Mouse (Mus musculus): ENCODE measurements around the gene Adm2. TPM values are rescaled to one million over a fixed set of nuclear protein-coding genes. Genes with fewer than 3 reads are reported as not detected.

Adm2 gene
- polyA plus RNA-seq, 1 experiment from 2014 or later, result not detected

DNA sequence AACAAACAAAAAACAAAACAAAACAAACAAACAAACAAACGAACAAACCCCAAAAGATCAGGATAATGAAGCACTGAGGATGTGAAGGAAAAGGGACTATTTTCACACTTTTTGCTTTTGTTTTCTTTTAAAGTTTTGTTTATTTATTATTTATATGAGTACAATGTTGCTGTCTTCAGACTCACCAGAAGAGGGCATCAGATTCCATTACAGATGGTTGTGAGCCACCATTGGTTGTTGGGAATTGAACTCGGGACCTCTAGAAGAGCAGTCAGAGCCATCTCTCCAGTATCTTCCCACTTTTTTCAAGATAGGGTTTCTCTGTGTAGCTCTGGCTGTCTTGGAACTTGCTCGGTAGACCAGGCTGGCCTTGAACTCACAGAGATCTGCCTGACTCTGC lies 20.8 kb downstream of the Adm2 start:
- no peaks in the 10 kb centered on the region for H3K36me3 ChIP-seq
- H3K4me3 ChIP-seq, result no peak overlapping the region
- H3K27ac ChIP-seq, result no peak overlapping the region
- 89% methylated on average over 3 of the region's 3 CpGs for WGBS
- H3K9me3 ChIP-seq (replicated peaks), result no peaks in the 10 kb centered on the region
- no peak overlapping the region for H3K9ac ChIP-seq
- no peak for ATAC-seq (ENCODE audit: low FRiP score)
- no peak overlapping the region for H3K4me2 ChIP-seq (replicated peaks)
- H3K27me3 ChIP-seq, result no peaks in the 10 kb centered on the region
- H3K4me1 ChIP-seq, result no peaks in the 10 kb centered on the region

DNA sequence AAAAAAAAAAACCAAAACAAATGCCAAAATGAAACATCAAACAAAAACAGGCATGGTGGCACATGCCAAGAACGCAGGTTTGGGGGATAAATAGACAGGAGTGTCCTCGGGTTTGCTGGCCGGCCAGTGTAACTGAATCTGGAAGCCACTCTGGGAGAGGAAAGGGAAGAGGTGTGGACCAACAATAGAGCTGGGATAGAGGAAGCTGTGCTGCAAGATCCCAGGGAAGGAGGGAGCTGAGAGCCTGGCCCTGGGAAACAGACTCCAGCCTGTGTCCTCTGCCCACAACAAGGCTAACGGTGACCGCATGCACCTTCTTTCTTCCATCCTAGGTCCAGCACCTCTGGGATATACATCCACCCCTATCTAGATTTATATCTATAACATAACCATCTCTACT lies 27.9 kb downstream of the Adm2 start:
- H3K27me3 ChIP-seq, result no peaks in the 10 kb centered on the region
- H3K9ac ChIP-seq, result no peak overlapping the region
- no peaks in the 10 kb centered on the region for H3K9me3 ChIP-seq (replicated peaks)
- no peak for ATAC-seq (ENCODE audit: low FRiP score)
- H3K27ac ChIP-seq, result no peak overlapping the region
- 84% methylated on average over 5 of the region's 5 CpGs for WGBS
- no peak overlapping the region for H3K4me2 ChIP-seq (replicated peaks)
- peaks cover 36% of the 10 kb centered on the region for H3K36me3 ChIP-seq
- no peak overlapping the region for H3K4me3 ChIP-seq
- peaks cover 14% of the 10 kb centered on the region for H3K4me1 ChIP-seq

DNA sequence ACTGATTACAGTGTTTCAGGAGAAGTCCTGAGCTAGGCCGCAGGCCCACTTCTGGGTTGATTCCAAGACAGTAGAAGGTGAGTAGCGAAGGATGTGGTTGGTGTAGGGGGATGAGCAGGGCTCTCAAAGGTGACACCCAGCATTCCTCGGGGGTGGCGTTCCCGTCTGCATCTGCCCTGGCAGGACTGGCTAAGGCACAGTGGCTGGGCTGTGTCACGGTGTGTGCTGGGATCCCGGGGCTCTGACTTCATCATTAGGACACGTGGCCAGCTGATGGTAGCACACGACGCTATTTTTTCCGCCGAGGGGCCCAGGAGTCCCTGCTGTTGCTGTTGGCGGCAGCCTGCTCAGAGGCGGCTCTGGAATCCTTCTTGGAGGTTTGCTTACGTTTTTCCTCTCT lies 28.8 kb downstream of the Adm2 start:
- 88% methylated on average over 15 of the region's 15 CpGs for WGBS
- Histone ChIP-seq H3K4me3 (no peak overlapping the region), H3K9me3 (replicated peaks) (no peaks in the 10 kb centered on the region), H3K27ac (no peak overlapping the region), H3K27me3 (no peaks in the 10 kb centered on the region), H3K4me1 (peaks cover 16% of the 10 kb centered on the region), H3K4me2 (replicated peaks) (no peak overlapping the region), H3K9ac (no peak overlapping the region), H3K36me3 (peaks cover 36% of the 10 kb centered on the region)
- no peak for ATAC-seq (ENCODE audit: low FRiP score)

DNA sequence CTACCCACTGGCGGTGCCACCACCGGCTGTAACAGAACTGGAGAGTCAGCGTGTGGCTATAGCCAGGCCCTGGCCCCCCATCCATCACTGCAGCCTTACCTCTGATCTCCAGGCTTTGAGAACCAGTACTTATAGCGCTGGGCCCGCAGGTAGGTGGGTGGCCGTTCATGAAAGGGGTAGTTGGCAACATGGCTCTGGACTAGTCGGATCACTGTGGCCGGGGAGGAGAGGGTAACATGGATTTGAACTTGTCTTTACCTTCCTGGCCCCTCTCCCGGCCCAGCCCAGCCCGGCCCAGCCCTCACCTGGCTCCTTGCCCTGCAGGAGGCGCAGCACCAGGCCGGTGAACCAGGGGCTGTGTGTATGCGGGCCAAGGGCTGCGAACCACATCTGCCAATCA lies 29.5 kb downstream of the Adm2 start:
- Histone ChIP-seq H3K9me3 (replicated peaks) (no peaks in the 10 kb centered on the region), H3K4me3 (no peak overlapping the region), H3K9ac (no peak overlapping the region), H3K36me3 (peaks cover 36% of the 10 kb centered on the region), H3K4me1 (peaks cover 23% of the 10 kb centered on the region), H3K4me2 (replicated peaks) (no peak overlapping the region), H3K27ac (no peak overlapping the region), H3K27me3 (no peaks in the 10 kb centered on the region)
- WGBS, result 96% methylated on average over 14 of the region's 14 CpGs
- no peak for ATAC-seq (ENCODE audit: low FRiP score)

DNA sequence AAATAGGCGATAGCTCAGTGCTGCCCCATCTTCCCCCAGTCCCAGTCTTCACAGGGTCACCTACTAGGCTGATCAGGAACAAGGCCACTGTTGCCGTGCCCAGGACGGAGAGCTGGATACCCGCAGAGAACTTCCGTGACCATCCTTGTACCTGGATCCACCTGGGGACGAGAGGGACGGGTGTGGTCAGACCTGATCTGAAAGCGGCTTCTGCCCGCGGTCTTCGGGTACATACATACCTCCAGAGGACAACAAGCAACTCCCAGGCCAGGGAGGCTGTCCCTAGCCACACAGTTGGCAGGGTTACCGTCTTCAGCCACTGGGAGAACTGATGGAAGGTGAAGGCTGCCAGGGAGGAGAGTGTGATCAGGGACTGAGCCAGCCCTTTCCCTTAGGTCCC lies 30.3 kb downstream of the Adm2 start:
- WGBS, result 97% methylated on average over 12 of the region's 12 CpGs
- no peak overlapping the region for H3K4me3 ChIP-seq
- no peak overlapping the region for H3K4me2 ChIP-seq (replicated peaks)
- H3K27ac ChIP-seq, result no peak overlapping the region
- no peaks in the 10 kb centered on the region for H3K27me3 ChIP-seq
- no peaks in the 10 kb centered on the region for H3K9me3 ChIP-seq (replicated peaks)
- peaks cover 36% of the 10 kb centered on the region for H3K36me3 ChIP-seq
- peaks cover 27% of the 10 kb centered on the region for H3K4me1 ChIP-seq
- no peak for ATAC-seq (ENCODE audit: low FRiP score)
- H3K9ac ChIP-seq, result no peak overlapping the region

DNA sequence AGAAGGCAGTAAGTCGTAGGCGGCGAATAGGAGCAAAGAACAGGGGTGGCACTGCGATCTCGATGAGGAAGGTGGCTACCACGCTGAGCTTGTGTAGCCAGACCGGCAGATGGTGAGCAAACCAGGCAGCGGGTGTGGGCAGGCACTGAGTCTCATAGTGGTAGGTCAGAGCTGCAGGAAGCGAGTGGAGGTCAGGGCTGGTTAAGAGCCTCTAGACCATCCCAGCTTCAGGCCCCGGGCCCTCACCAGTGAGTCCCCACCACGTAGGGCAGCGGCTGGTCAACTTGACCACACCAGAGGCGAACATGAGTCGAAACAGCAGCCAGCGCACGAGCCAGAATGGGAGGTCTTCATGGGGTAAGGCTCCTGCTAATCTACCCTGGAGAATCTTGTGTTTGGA lies 31.3 kb downstream of the Adm2 start:
- H3K4me2 ChIP-seq (replicated peaks), result peak overlapping the region; percentile 69
- H3K9ac ChIP-seq, result peak overlapping the region; percentile 80; the same call in 1 of the 2 replicates
- peaks cover 31% of the 10 kb centered on the region for H3K4me1 ChIP-seq
- no peak for ATAC-seq (ENCODE audit: low FRiP score)
- H3K36me3 ChIP-seq, result peaks cover 36% of the 10 kb centered on the region
- no peaks in the 10 kb centered on the region for H3K27me3 ChIP-seq
- H3K27ac ChIP-seq, result no peak overlapping the region
- WGBS, result 94% methylated on average over 16 of the region's 16 CpGs
- 0 out of 2 replicates have a peak overlapping the region, but pooled peaks have one; percentile 79 for H3K4me3 ChIP-seq
- H3K9me3 ChIP-seq (replicated peaks), result no peaks in the 10 kb centered on the region

DNA sequence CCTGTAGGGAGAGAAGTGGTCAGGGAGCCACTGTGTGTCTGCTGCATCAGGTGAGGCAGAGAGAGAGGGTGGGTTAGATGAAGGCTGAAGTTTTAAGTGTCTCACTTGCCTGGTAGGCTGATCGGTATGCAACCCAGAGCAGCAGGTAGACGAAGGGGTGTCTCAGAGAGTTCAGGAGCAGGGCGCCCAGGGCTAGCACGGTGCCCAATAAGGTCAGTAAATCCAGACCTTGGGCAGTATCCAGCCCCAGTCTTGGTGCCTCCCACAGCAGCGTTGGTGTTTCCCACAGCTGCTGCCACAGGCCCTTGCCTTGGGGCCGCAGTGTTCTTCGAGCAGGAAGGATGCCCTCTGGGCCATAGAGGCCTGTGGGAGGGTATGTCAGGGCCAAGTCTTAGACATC lies 31.9 kb downstream of the Adm2 start:
- 81% methylated on average over 7 of the region's 7 CpGs for WGBS
- Histone ChIP-seq H3K9ac (peak overlapping the region; percentile 80), H3K4me1 (peaks cover 31% of the 10 kb centered on the region), H3K27ac (no peak overlapping the region), H3K27me3 (no peaks in the 10 kb centered on the region), H3K9me3 (replicated peaks) (no peaks in the 10 kb centered on the region), H3K4me2 (replicated peaks) (peak overlapping the region; percentile 69), H3K36me3 (peaks cover 36% of the 10 kb centered on the region), H3K4me3 (peak overlapping the region; percentile 79)
- ATAC-seq (ENCODE audit: low FRiP score), result no peak

DNA sequence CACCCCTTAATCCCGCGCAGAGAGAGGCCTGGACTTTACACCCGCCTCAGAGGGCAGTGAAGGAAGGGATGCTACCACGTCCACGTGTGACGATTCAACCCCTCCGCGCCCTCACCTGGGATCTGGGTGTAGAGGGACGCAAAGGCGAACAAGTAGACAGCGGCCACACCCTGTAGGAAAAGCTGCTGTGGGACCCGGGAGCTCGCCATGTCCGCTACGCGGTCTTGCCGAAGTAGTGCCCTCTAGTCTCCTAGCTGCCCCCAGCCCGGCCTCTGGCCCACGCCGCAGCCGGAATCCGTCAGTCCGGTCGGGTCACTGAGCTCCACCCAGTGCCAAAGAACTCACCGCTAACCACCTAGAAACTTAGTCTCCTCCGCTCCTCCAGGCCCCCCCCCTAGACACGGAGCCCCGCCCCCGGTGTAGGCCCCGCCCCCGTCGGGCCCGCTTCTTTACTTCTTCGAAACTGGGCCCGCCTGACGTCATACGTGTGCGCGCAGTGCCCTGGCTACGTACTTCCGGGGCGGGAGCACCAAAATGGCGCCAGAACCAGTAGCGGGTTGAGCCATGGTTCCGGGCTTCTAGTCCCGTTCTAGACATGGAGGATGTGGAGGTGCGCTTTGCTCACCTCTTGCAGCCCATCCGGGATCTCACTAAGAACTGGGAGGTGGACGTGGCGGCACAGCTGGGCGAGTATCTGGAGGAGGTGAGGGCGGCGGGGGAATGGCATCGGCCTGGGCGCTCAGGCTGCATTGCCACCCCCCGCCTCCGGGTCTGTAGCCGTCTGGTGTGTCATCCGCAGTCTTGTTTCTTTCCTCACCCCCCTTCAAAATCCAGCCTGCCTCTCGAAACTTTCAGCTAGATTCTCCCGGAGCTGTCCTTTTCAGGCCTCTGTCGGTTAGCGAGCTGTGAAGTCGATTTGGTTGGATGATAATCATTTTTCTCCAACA lies 33.0 kb downstream of the Adm2 start, which contains the start of the genes Lmf2 and Ncaph2:
Lmf2 (minus strand) TSS at position 419 of the 947 bp plus-strand sequence.
Ncaph2 (plus strand) TSS at position 479 of the 947 bp plus-strand sequence.
- H3K4me1 ChIP-seq, result peaks cover 31% of the 10 kb centered on the region
- peaks cover 39% of the 10 kb centered on the region for H3K36me3 ChIP-seq
- H3K9me3 ChIP-seq (replicated peaks), result no peaks in the 10 kb centered on the region
- peak within 1 kb of the TSS; percentile 69 for H3K4me2 ChIP-seq (replicated peaks)
- H3K4me3 ChIP-seq, result peak within 1 kb of the TSS; percentile 79
- peak within 1 kb of the TSS; percentile 80 for H3K9ac ChIP-seq
- H3K27me3 ChIP-seq, result no peaks in the 10 kb centered on the region
- peak; percentile 90 for ATAC-seq (ENCODE audit: low FRiP score)
- under 1% methylated on average over 64 of the region's 64 CpGs for WGBS
- peak within 1 kb of the TSS; percentile 82 for H3K27ac ChIP-seq

DNA sequence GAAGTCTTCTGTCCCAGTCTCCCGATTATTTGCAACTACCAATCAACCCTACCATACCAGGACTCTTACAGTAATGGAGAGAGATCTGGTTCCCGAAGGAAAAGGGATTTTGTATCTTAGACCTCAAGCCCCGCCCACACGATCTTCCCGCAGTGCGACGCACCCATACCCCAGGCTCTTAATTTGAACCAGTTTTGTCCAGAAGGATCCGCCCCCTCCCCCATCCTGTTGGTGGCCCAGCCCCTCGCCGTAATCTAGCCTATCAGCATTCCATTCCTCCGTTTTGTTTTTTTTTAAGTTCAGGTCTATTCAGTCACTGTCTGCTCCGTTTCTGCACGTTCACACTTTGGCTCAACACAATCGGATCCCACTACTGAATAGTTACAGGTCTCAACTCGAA lies 33.9 kb downstream of the Adm2 start:
- WGBS, result under 1% methylated on average over 15 of the region's 15 CpGs
- Histone ChIP-seq H3K9ac (peak overlapping the region; percentile 80), H3K36me3 (peaks cover 39% of the 10 kb centered on the region)

DNA sequence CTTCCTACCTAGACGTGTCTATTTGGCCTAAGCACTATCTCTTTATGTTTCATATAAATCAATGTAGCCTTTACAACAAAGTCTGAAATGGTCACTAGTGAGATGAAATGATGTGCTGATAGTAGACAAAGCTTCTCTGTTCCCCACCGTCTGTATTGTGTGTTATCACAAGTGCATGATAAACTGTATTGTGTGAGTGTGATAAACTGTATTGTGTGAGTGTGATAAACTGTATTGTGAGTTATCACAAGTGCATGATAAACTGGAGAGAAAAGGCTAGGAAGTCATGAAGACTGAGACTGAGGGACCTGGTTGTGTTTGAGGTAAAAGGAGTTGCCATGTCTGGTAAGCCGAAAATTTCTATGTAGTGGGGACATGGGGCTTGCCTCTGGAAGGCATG lies 36.3 kb downstream of the Adm2 start:
- H3K36me3 ChIP-seq, result peaks cover 36% of the 10 kb centered on the region
- H3K4me3 ChIP-seq, result no peak overlapping the region
- ATAC-seq (ENCODE audit: low FRiP score), result no peak
- H3K9ac ChIP-seq, result no peak overlapping the region
- 88% methylated on average over 3 of the region's 3 CpGs for WGBS
- no peaks in the 10 kb centered on the region for H3K27me3 ChIP-seq
- no peak overlapping the region for H3K4me2 ChIP-seq (replicated peaks)
- H3K9me3 ChIP-seq (replicated peaks), result no peaks in the 10 kb centered on the region
- H3K4me1 ChIP-seq, result peaks cover 30% of the 10 kb centered on the region
- no peak overlapping the region for H3K27ac ChIP-seq

More for the DNA sequence above, 33.9 kb downstream of the Adm2 start:
- H3K4me1 ChIP-seq, result peaks cover 31% of the 10 kb centered on the region
- peak; percentile 35; the same call in 1 of the 2 replicates for ATAC-seq (ENCODE audit: low FRiP score)
- H3K27me3 ChIP-seq, result no peaks in the 10 kb centered on the region
- H3K4me2 ChIP-seq (replicated peaks), result peak overlapping the region; percentile 69
- H3K9me3 ChIP-seq (replicated peaks), result no peaks in the 10 kb centered on the region
- H3K27ac ChIP-seq, result peak overlapping the region; percentile 82
- H3K4me3 ChIP-seq, result peak overlapping the region; percentile 79

DNA sequence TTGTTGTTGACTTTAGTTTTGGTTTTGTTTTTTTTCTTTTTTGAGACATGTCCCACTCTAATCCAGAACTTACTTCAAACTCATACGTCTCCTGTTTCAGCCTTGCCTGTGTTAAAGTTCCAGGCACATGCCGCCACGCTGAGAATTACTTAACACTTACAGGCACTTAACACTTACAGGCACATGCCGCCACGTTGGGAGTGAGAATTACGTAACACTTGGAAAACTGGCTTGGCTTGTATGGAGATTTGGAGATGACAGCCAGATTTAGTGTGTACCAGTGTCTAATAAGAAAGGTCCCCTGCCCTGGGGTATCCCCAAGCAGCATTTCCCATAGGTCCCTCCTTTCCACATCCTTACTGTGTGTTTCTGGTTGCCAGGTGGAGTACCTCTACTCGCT lies 40.5 kb downstream of the Adm2 start:
- Histone ChIP-seq H3K4me1 (peaks cover 3% of the 10 kb centered on the region; the same call in 1 of the 2 replicates), H3K36me3 (peaks cover 78% of the 10 kb centered on the region), H3K4me2 (replicated peaks) (no peak overlapping the region), H3K4me3 (no peak overlapping the region), H3K27me3 (no peaks in the 10 kb centered on the region), H3K9me3 (replicated peaks) (no peaks in the 10 kb centered on the region), H3K27ac (no peak overlapping the region), H3K9ac (no peak overlapping the region)
- WGBS, result 94% methylated on average over 7 of the region's 7 CpGs
- no peak for ATAC-seq (ENCODE audit: low FRiP score)

DNA sequence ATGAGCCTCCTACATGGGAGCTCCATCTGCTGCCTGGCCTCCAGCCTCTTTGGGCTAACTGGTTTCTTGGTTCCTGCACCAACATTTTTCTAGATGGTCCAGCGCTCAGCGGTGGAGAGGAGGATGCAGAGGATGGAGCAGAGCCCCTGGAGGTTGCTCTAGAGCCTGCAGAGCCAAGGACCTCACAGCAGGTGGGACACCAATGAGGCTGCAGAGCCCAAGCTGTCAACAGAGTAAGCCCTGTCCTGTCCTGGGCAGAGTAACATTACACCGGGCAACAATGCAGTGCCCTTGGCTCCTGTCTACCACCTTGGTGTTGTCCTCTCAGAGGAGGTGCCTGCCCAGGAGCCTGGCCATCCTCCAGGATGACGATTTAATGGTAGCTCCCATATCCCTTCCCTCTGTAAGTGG lies 42.6 kb downstream of the Adm2 start:
- WGBS, result 90% methylated on average over 4 of the region's 4 CpGs
- Histone ChIP-seq H3K4me3 (no peak overlapping the region), H3K9ac (no peak overlapping the region), H3K36me3 (peaks cover 95% of the 10 kb centered on the region), H3K9me3 (replicated peaks) (no peaks in the 10 kb centered on the region), H3K27me3 (no peaks in the 10 kb centered on the region), H3K4me2 (replicated peaks) (no peak overlapping the region), H3K27ac (no peak overlapping the region), H3K4me1 (no peaks in the 10 kb centered on the region)
- ATAC-seq (ENCODE audit: low FRiP score), result no peak
